Mouse (Mus musculus) liver, embryonic 13.5 days (tissue): ENCODE results near the gene Map3k20. TPM values are rescaled to one million over a fixed set of nuclear protein-coding genes. Genes with fewer than 3 reads are reported as not detected.

Source experiments
- polyA plus RNA-seq: library from polyadenylated mRNA; unstranded; fragments of >200 nt; fragmentation: Nextera tagmentation; extraction: Ambion mirVana; gene quantifications from 2 replicates; pipeline ENCODE4 v1.2.1, GENCODE M21; 2015

Map3k20 gene
- polyA plus RNA-seq, 1 experiment from 2014 or later, result 6.8 TPM

Other genes starting within 250 kb of the Map3k20 start
- gene Cdca7, start 190.5 kb downstream of the Map3k20 start, polyA plus RNA-seq, result 71.1 and 83.7 TPM in 2 replicates